Mouse (Mus musculus): ENCODE measurements around the gene Iqcb1. TPM values are rescaled to one million over a fixed set of nuclear protein-coding genes. Genes with fewer than 3 reads are reported as not detected.

Gene Iqcb1
- polyA plus RNA-seq (2015; fragmentation: Nextera tagmentation; extraction: Ambion mirVana): 26.2 and 30.6 TPM in 2 replicates

GRCm38 (mm10) chr16:36828054-36828786 is at the start of gene Iqcb1:
TSS of gene Iqcb1 (plus strand) at chr16:36828385.

GRCm38 (mm10) chr16:36784594-36785313 is 43.4 kb upstream of the Iqcb1 start, which contains the start of gene Slc15a2:
TSS of gene Slc15a2 (minus strand) at chr16:36784962.

GRCm38 (mm10) chr16:36874583-36875275 is 46.5 kb downstream of the Iqcb1 start, which contains the start of the genes Eaf2 and Golgb1:
TSS of gene Eaf2 (minus strand) at chr16:36875003.
TSS of gene Golgb1 (plus strand) at chr16:36875140.

Small RNA genes within 50 kb of the gene (microRNA-seq; reads per million reads assigned to microRNA genes)
- not detected for gene Gm22617 (ENCODE audit: borderline replicate concordance, insufficient number of aligned reads)

Other genes starting within 250 kb of the Iqcb1 start
- 3.1 and 3.8 TPM in 2 replicates for gene Cd86, start 162.3 kb upstream of the Iqcb1 start, polyA plus RNA-seq (2015; fragmentation: Nextera tagmentation; extraction: Ambion mirVana)
- gene Ildr1, start 134.4 kb upstream of the Iqcb1 start, polyA plus RNA-seq (2015; fragmentation: Nextera tagmentation; extraction: Ambion mirVana): 0.18 TPM in 1 of 2 replicates, not detected in the other
- 1.9 and 2.5 TPM in 2 replicates for gene Slc15a2, start 43.4 kb upstream of the Iqcb1 start, polyA plus RNA-seq (2015; fragmentation: Nextera tagmentation; extraction: Ambion mirVana)
- 2.1 and 2.3 TPM in 2 replicates for gene Eaf2, start 46.6 kb downstream of the Iqcb1 start, polyA plus RNA-seq (2015; fragmentation: Nextera tagmentation; extraction: Ambion mirVana)
- 83.2 and 140 TPM in 2 replicates for gene Golgb1, start 46.8 kb downstream of the Iqcb1 start, polyA plus RNA-seq (2015; fragmentation: Nextera tagmentation; extraction: Ambion mirVana)
- gene Hcls1, start 106.6 kb downstream of the Iqcb1 start, polyA plus RNA-seq (2015; fragmentation: Nextera tagmentation; extraction: Ambion mirVana): 7.0 and 9.0 TPM in 2 replicates
- gene Fbxo40, start 162.1 kb downstream of the Iqcb1 start, polyA plus RNA-seq (2015; fragmentation: Nextera tagmentation; extraction: Ambion mirVana): 0.08 and 0.28 TPM in 2 replicates
- 2.1 and 2.2 TPM in 2 replicates for gene Polq, start 183.4 kb downstream of the Iqcb1 start, polyA plus RNA-seq (2015; fragmentation: Nextera tagmentation; extraction: Ambion mirVana)